Mouse (Mus musculus) limb, embryonic 13.5 days (tissue): Measurements from ENCODE around the gene Hoxb13. TPM values are rescaled to one million over a fixed set of nuclear protein-coding genes. Genes with fewer than 3 reads are reported as not detected.
A peak's percentile ranks its signal among the peaks of the same experiment; 100 is the strongest.

Source experiments
- ATAC-seq: fragments of 200-750 bp; cut with Nextera tagmentation; 2 replicates; pipeline ENCODE4 v1.8.0; 2017; ENCODE audit warnings: low read depth, moderate number of reproducible peaks, moderate TSS enrichment; ENCODE audit not compliant: low FRiP score
- H3K27ac ChIP-seq: fragments of 300-500 bp; sonication (generic); 2 replicates; pipeline ENCODE4 v1.5.1; 2015; ENCODE audit warnings: inconsistent platforms, mild to moderate bottlenecking, moderate library complexity
- H3K27me3 ChIP-seq: fragments of 300-500 bp; sonication (generic); 2 replicates; pipeline ENCODE4 v1.6.1; 2015; ENCODE audit warnings: mild to moderate bottlenecking, inconsistent platforms
- H3K36me3 ChIP-seq: fragments of 300-500 bp; sonication (generic); 2 replicates; pipeline ENCODE4 v1.6.1; 2015; ENCODE audit warnings: inconsistent platforms, mild to moderate bottlenecking, moderate library complexity
- H3K4me1 ChIP-seq: fragments of 300-500 bp; sonication (generic); 2 replicates; pipeline ENCODE4 v1.6.1; 2015; ENCODE audit warnings: inconsistent platforms
- H3K4me2 ChIP-seq: fragments of 300-500 bp; sonication (generic); replicated peaks from 2 replicates; pipeline ENCODE4 v1.6.1; 2015; ENCODE audit warnings: inconsistent platforms, mild to moderate bottlenecking, moderate library complexity
- H3K4me3 ChIP-seq: fragments of 300-500 bp; sonication (generic); 2 replicates; pipeline ENCODE4 v1.5.1; 2015; ENCODE audit warnings: moderate library complexity, mild to moderate bottlenecking, inconsistent platforms
- H3K9ac ChIP-seq: fragments of 300-500 bp; sonication (generic); 2 replicates; pipeline ENCODE4 v1.6.1; 2015; ENCODE audit warnings: mild to moderate bottlenecking, inconsistent platforms
- H3K9me3 ChIP-seq: fragments of 300-500 bp; sonication (generic); 2 replicates; pipeline ENCODE4 v1.6.1; 2016; ENCODE audit warnings: inconsistent platforms
- whole genome bisulfite sequencing: fragments of 180-500 bp; shearing (Covaris S2); methylation state at CpG from one replicate; pipeline ENCODE4 v1.1.7; 2015; 5-methylcytosine and 5-hydroxymethylcytosine counted together
- polyA plus RNA-seq: library from polyadenylated mRNA; unstranded; fragments of >200 nt; fragmentation: Nextera tagmentation; extraction: Ambion mirVana; gene quantifications from 2 replicates; pipeline ENCODE4 v1.2.1, GENCODE M21; 2015

The Hoxb13 gene
- polyA plus RNA-seq, 1 experiment from 2014 or later, result not detected

- Histone ChIP-seq H3K36me3 (no peaks in the 10 kb centered on the region), H3K4me2 (no peak overlapping the region), H3K4me3 (no peak overlapping the region; the same call in 1 of the 2 replicates), H3K9me3 (no peaks in the 10 kb centered on the region), H3K4me1 (peaks cover 9% of the 10 kb centered on the region), H3K9ac (no peak overlapping the region), H3K27ac (no peak overlapping the region), H3K27me3 (peaks cover 100% of the 10 kb centered on the region)
- WGBS, result 6% methylated on average over 11 of the region's 11 CpGs
- no peak for ATAC-seq
Measured at GRCm38 (mm10) chr11:96194961-96195640, 985 bp downstream of the Hoxb13 start.

- Histone ChIP-seq H3K27me3 (peaks cover 100% of the 10 kb centered on the region), H3K4me1 (peaks cover 9% of the 10 kb centered on the region), H3K4me2 (no peak overlapping the region), H3K36me3 (no peaks in the 10 kb centered on the region), H3K27ac (no peak overlapping the region), H3K9me3 (no peaks in the 10 kb centered on the region), H3K9ac (no peak overlapping the region), H3K4me3 (no peak overlapping the region)
- WGBS, result 1% methylated on average over 20 of the region's 20 CpGs
- no peak for ATAC-seq
Measured at GRCm38 (mm10) chr11:96195769-96196280, 1.7 kb downstream of the Hoxb13 start.

DNA sequence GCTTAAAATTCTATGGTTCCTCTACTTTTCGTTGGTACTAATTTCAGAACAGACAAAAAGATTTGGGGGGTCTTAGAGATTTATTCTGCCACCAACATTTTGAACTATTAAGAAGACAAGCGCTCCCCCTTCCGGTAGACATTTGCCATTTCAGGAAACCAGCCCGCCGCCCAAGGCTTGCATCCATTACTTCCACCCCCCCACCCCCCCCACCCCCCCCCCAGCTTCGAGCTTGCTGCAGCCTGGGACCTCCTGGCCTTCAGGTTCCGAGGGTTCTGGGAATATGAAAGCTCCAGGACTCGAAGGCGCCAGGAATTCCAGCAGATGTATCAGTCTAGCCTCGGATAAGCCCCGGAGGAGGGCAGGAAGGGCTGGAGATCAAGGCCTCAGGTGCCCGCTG is 4.5 kb downstream of the Hoxb13 start:
- H3K36me3 ChIP-seq, result no peaks in the 10 kb centered on the region
- no peaks in the 10 kb centered on the region for H3K9me3 ChIP-seq
- WGBS, result 1% methylated on average over 12 of the region's 12 CpGs
- ATAC-seq, result no peak
- no peak overlapping the region for H3K4me2 ChIP-seq
- H3K4me3 ChIP-seq, result no peak overlapping the region
- peaks cover 100% of the 10 kb centered on the region for H3K27me3 ChIP-seq
- H3K27ac ChIP-seq, result no peak overlapping the region
- H3K4me1 ChIP-seq, result peaks cover 8% of the 10 kb centered on the region
- H3K9ac ChIP-seq, result no peak overlapping the region

DNA sequence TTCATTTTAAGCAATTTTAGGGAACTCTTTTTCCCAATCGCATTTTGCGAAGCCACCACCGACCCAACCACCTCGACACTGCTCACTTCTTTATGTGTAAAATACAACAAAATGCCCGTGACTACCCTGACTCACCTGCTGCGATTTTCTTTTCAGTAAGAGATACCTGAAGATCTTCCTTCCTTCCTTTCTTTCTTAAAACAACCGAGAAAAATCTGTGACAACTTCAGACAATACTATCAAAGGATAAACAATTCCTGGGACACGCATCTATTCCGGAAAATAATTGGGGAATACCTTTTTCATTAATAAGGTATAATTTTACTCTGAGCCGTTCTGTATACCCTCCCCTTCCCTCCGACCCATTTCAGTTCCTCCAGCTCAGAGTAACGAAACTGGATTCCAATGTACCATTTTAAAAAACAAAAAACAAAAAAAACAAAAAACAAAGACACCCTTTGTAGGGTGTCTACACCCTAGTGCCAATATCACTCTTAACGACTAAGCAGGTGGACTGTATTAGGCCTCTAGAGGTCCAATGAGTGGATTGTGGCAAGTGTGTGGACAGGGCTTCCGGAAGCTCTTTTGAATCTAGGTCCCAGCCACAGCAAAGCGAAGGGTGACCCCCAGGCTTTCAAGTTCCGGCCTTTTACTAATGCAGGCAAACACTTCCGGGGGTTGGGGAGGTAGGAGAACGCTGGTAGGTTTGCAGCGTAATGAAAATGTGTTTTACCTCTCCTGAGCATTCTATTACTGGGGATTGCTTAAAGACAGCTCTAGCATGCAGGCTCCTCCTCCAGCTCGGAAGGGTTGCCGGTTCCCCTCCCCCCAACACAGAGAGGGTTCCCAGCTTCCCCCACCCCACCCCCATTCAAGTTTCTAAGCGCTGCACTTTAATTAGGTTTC is 5.3 kb downstream of the Hoxb13 start:
- Histone ChIP-seq H3K4me1 (0 out of 2 replicates have a peak, but pooled peaks cover under 1% of the 10 kb centered on the region), H3K4me3 (peak overlapping the region; percentile 10; the same call in 1 of the 2 replicates), H3K9ac (no peak overlapping the region), H3K27ac (no peak overlapping the region), H3K27me3 (peaks cover 100% of the 10 kb centered on the region), H3K4me2 (no peak overlapping the region), H3K36me3 (no peaks in the 10 kb centered on the region), H3K9me3 (no peaks in the 10 kb centered on the region)
- WGBS, result 2% methylated on average over 22 of the region's 22 CpGs
- ATAC-seq, result no peak

GRCm38 (mm10) chr11:96200183-96200655 is 6.1 kb downstream of the Hoxb13 start:
- Histone ChIP-seq H3K4me2 (no peak overlapping the region), H3K4me1 (no peaks in the 10 kb centered on the region), H3K4me3 (peak overlapping the region; percentile 10; the same call in 1 of the 2 replicates), H3K27ac (no peak overlapping the region), H3K27me3 (peaks cover 100% of the 10 kb centered on the region), H3K36me3 (no peaks in the 10 kb centered on the region), H3K9ac (no peak overlapping the region), H3K9me3 (no peaks in the 10 kb centered on the region)
- ATAC-seq, result no peak
- 1% methylated on average over 14 of the region's 14 CpGs for WGBS

DNA sequence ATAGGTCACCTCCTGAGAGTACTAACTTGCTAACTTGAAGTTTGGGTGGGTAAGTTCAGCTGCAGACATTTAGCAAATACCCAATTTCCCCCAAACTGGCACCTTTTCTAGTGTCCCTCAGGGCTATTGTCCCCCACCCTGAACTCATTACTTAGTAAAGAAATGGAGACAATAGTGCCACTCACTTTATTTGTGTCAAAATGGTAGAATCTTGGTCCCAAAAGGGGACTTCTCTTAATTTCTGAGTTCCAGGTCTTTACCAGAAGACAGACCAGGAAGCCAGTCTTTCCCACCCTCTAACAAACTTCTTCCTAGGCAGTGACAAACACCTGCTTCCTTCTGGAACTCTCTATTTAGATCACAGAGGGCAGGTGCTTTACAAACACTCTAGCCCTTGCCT is 7.6 kb downstream of the Hoxb13 start:
- no peaks in the 10 kb centered on the region for H3K36me3 ChIP-seq
- no peak overlapping the region for H3K4me2 ChIP-seq
- no peak for ATAC-seq
- H3K27ac ChIP-seq, result no peak overlapping the region
- H3K9me3 ChIP-seq, result no peaks in the 10 kb centered on the region
- H3K4me3 ChIP-seq, result no peak overlapping the region
- no peak overlapping the region for H3K9ac ChIP-seq
- H3K27me3 ChIP-seq, result peaks cover 99% of the 10 kb centered on the region
- no peaks in the 10 kb centered on the region for H3K4me1 ChIP-seq

DNA sequence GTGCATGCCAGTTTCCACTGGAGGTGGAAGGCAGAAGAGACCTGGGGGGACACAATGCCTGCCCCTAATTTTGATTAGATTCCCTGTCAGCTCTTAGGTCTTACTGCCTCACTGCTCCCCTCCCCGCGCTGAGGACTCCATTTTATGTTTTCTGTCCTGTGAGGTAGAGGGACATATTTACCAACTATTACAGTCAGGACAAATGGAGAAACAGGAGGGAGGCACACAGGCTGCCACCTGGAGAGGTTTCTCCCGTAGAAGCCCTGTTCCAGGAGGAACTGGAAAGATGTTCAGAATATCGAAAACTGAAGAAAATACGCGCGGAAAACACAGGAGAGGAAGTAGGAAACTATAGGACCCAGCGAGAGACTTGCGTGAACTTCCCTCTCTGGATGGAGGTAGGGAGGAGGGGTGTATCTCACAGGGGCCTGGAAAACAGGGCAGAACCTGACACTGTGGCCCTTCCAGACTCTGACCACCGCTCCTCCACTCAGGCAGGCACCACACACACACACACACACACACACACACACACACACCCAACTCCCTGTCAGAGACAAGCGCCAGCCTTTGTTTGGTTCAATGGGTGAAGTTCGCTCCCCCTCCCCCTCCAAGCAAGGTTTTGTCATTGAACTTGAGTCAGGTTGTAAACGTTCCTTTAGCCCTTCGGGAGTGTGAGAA is 8.4 kb downstream of the Hoxb13 start:
- H3K36me3 ChIP-seq, result no peaks in the 10 kb centered on the region
- no peak for ATAC-seq
- no peak overlapping the region for H3K27ac ChIP-seq
- no peaks in the 10 kb centered on the region for H3K9me3 ChIP-seq
- 1% methylated on average over 14 of the region's 14 CpGs for whole genome bisulfite sequencing
- H3K4me1 ChIP-seq, result no peaks in the 10 kb centered on the region
- H3K4me2 ChIP-seq, result no peak overlapping the region
- H3K27me3 ChIP-seq, result peaks cover 99% of the 10 kb centered on the region
- no peak overlapping the region for H3K4me3 ChIP-seq
- H3K9ac ChIP-seq, result no peak overlapping the region

- Histone ChIP-seq H3K4me1 (no peaks in the 10 kb centered on the region), H3K27me3 (peaks cover 99% of the 10 kb centered on the region), H3K36me3 (no peaks in the 10 kb centered on the region), H3K9me3 (no peaks in the 10 kb centered on the region), H3K4me2 (no peak overlapping the region), H3K9ac (no peak overlapping the region), H3K4me3 (no peak overlapping the region; the same call in 1 of the 2 replicates), H3K27ac (no peak overlapping the region)
- WGBS, result under 1% methylated on average over 37 of the region's 37 CpGs
- no peak for ATAC-seq
Measured at GRCm38 (mm10) chr11:96203182-96203788, 9.2 kb downstream of the Hoxb13 start.

GRCm38 (mm10) chr11:96203789-96204186 is 9.7 kb downstream of the Hoxb13 start:
- no peaks in the 10 kb centered on the region for H3K4me1 ChIP-seq
- no peak overlapping the region for H3K27ac ChIP-seq
- no peak for ATAC-seq
- H3K9me3 ChIP-seq, result no peaks in the 10 kb centered on the region
- no peak overlapping the region; the same call in 1 of the 2 replicates for H3K4me3 ChIP-seq
- no peaks in the 10 kb centered on the region for H3K36me3 ChIP-seq
- no peak overlapping the region for H3K9ac ChIP-seq
- H3K4me2 ChIP-seq, result no peak overlapping the region
- 0% methylated on average over 16 of the region's 16 CpGs for WGBS
- H3K27me3 ChIP-seq, result peaks cover 99% of the 10 kb centered on the region

DNA sequence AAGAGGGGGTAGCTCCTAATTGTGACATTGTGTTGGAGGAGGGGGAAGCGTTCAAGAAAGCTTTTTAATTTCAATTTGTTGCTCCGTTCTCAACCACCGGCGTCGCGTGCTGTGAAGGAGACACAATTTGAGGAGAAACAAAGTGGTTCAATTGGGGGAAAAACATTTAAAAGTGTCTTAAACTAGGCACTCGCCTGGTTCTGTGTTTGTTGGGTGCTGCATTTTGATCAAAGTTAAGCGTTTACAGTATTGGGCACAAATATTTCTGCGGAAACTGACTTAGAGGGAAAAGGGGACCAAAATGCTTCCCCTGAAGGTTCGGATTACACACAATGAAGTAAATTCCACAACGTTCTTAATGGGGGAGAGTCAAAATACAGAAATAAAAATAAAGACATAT is 10.2 kb downstream of the Hoxb13 start:
- no peak for ATAC-seq
- no peak overlapping the region for H3K4me3 ChIP-seq
- WGBS, result 1% methylated on average over 11 of the region's 11 CpGs
- no peaks in the 10 kb centered on the region for H3K9me3 ChIP-seq
- H3K27me3 ChIP-seq, result peaks cover 99% of the 10 kb centered on the region
- H3K27ac ChIP-seq, result no peak overlapping the region
- no peak overlapping the region for H3K4me2 ChIP-seq
- no peaks in the 10 kb centered on the region for H3K4me1 ChIP-seq
- H3K36me3 ChIP-seq, result no peaks in the 10 kb centered on the region
- no peak overlapping the region for H3K9ac ChIP-seq

GRCm38 (mm10) chr11:96205426-96206131 is 11.5 kb downstream of the Hoxb13 start:
- peaks cover 93% of the 10 kb centered on the region for H3K27me3 ChIP-seq
- H3K9me3 ChIP-seq, result 0 out of 2 replicates have a peak, but pooled peaks cover under 1% of the 10 kb centered on the region
- no peak overlapping the region for H3K4me3 ChIP-seq
- H3K9ac ChIP-seq, result no peak overlapping the region
- no peak overlapping the region for H3K27ac ChIP-seq
- no peak overlapping the region for H3K4me2 ChIP-seq
- no peaks in the 10 kb centered on the region for H3K36me3 ChIP-seq
- no peak for ATAC-seq
- 3% methylated on average over 15 of the region's 15 CpGs for WGBS
- H3K4me1 ChIP-seq, result no peaks in the 10 kb centered on the region
